Mouse (Mus musculus) layer of hippocampus, postnatal 36 days (tissue): ENCODE measurements around the gene Tmem141. TPM values are rescaled to one million over a fixed set of nuclear protein-coding genes. Genes with fewer than 3 reads are reported as not detected.

Experiments used
- DNase-seq, 2 experiments: peaks; one replicate each; pipeline ENCODE4 v3.0.0; 2022
- total RNA-seq, 2 experiments: library from RNA; stranded (reverse); gene quantifications; 2 replicates each; pipeline ENCODE4 v1.2.3; 2021

The Tmem141 gene
- total RNA-seq, 2 experiments from 2014 or later: 13.1 to 16.6 TPM

DNA sequence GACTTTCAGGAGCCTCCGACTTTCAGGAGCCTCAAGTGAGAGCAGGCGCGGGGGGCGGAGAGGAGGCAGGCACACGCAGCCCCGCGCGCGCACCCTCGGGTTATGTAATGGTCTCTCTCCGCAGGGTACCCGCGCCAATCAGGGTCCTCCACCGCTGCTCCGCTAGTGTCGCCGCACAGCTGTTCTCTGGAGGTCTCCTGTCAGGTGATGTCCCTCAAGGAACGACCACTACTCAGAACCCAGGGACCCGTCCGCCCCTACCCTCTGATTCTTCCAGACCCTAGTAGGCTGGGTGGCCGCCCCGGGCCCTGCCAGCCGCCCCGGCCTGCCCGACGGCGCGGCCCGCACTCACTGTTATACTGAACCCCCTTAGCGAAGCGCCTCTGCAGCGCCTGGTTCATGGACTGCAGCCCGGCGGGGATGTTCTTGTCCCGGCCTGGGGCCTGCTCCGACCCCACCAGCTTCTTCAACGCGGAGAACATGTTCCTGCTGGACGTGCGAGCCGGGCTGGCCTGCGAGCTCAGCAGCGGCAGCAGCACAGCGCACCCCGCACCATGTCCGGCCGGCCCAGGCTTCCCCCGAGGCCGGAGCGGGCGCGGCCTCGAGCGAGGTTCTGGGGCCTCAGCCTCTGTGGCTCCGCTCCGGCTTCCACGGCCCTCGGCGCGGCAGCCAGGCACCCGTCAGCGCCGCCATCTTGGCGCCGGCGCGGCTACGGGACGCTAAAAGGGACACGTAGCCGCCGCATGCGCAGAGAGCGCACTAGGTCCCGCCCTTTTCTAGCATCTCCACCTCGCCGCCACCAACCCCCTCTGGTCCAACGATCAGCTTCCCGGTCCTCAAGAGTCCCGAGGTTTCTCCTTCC is 13.8 kb downstream of the Tmem141 start, which contains the start of gene Rabl6:
Rabl6 (minus strand) TSS at position 761 of the 862 bp plus-strand sequence.
- DNase-seq: peak; percentile 88 to 92

DNA sequence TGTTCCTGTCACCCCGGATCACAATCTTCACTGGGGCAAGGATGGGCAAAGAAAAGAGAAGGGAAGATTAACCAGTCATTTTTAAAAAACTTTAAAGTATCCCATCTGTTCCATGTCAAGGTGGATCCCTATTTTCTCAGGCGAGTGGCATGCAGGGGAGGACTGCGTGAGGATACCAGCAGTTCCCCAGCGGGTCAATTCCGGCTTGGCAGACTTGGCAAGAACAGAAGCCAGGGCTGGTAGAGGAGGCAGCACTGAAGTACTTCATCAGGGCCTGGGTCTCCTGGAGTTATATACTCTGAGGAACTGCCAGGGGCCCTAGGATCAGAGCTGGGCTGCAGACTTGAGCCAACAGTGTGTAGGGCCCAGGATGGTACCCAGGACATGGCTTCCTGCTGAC is 19.3 kb downstream of the Tmem141 start:
- DNase-seq: no peak

DNA sequence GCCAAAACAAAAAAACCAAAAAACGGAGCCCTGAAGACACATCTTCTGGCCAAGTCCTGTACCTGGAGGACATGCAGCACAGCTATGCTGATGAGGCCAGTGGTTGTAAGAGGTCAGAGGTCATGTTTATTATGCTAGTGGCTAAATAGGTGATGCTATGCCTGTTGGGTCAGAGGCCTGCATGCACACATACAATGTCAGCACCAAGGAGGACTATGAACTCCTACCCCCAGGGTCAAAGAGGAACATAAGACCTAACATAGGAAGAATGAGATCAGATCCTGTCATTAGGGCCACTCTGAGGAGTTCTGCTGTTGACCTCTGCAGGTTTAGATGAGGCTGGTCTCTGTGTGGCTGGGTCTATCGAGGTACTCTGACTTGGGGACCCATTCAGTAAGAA is 21.8 kb downstream of the Tmem141 start:
- no peak for DNase-seq

DNA sequence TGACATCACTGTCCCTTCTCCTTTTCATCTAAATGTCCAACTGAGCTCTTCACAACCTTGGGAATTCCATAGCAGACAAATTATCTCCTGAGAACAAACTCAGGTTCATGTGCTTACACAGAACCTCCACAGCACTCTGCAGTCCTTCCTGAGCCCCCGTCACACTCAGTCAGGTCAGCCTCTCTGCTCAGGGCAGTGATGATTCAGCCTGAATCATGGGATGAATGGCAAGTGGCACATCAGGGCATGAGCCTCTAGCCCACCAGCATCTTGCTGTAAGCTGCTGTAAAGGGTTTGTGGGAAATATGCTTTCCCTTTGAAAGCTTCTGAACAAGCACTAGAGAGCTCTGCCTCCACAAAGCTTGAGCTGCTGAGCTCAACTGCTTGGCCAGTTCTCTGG is 23.1 kb downstream of the Tmem141 start:
- no peak for DNase-seq

DNA sequence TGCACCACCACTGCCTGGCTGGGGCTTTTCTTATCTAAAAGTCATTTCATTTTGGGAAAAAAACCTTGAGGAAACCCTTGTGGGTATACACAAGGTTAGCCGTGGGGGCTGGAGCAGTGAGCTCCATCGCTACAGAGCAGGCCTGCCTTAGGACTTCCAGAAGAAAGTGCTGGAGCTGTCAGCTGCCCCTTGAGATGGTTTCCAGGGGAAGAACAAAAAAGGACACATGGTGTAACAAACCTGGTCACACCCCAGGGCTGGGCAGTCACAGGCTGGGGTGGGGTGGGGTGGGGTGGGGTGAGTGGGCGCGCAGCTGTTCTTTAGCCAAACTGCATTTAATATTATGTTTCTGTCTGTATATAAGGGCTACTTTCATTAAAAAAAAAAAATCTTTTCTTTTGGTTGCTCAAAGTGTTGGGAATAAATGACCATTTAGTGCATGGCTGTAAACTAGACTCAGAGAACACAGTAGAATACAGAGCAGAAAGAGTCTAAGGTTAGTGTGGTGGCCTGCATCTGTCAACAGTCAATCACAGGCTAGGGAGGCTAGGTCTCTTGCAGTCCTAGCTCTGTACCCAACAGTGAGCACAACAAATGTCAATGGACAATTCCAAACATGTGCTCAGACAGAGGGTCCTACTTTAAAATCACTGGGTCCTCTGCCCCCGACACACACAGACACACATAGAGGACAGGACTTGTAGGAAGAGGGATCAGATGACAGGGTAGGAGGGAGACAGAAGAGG is 24.9 kb downstream of the Tmem141 start:
- no peak for DNase-seq

DNA sequence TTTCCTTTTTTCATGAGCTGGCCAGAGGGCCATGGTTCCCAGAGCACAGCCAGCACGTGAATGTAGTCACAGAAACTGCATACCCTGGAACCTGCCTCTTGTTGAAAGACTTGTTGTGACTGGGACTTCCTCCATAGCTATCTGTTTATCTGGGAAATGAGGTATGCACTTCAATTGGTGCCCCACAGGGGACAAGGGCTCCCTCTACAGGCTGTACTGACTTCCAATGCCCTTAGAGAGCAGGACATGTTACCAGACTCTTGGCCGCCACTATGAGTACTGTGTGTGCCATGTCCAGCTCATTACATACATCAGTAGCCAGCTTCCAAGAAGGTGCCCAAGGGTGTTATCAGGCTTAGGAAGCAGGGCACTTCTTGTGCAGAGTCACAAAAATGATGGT is 29.9 kb downstream of the Tmem141 start:
- DNase-seq: no peak

DNA sequence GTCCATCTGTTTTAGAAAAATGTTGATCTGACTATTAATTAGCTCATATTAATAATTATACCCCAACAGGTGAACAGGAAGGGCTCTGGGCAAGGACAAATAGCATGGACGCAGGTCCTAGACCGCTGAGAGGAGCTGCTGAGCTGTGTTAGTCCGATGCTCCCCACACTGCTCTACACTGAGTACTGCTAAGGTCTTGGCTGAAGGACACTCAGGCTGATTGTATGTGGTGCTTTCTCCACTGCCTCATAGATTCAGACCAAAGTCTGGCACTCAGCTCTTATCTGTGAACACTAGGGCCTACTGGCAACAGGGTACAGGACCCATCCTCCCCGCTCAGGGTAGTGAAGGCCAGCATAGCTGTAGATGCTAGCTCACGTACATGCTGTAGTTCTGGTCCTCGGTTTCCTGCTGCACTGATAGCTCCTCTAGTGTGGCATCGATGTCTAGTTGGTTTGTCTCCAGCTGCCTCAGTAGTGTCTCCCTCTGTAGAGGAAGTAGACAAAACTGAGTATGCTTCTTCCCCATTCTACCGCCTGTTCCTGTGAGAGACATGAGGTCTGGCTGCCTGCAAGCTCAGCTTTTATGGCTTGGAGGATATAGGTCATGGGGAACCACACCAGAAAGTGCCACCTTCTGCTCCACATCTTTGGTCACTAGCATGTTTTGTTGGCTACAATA is 33.4 kb downstream of the Tmem141 start:
- DNase-seq: no peak

DNA sequence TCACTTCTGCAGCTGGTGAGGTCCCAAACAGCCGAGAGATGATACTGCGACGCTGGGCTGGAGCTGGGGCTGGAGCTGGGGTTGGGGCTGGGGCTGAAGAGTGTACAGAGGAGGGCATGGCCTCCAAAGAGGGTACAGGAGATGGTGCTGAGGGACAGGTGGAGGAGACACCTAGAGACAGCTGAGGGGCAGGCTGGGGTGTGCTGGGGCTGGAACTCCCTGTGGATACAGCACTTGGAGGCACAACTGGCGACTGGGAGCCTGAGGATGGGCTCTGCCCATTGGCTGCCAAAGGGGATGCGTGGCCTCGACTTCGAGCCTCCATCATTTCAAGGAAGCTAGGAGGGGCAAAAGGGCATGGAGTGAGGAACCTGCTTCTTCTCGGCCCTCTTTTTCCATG is 34.5 kb downstream of the Tmem141 start:
- DNase-seq: no peak

DNA sequence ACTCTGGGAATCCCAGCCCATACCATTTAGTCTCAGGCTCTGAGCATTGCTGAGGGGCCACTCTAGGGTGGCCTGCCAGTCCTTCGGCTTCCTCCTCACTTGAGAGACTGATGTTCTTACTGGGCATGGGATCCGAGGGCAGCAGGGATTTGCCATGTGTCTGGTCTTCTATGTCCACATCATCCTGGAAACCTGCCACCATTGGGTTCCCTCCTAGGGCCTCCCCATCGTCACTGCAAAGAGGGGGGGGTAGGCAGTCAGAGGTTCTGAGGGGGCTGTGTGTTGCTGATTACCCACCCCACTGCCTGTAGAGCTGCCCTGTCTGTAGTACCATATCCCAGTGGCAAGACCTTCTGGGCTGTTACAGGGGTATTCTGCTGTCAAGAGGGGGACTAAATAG is 36.2 kb downstream of the Tmem141 start:
- DNase-seq: no peak

DNA sequence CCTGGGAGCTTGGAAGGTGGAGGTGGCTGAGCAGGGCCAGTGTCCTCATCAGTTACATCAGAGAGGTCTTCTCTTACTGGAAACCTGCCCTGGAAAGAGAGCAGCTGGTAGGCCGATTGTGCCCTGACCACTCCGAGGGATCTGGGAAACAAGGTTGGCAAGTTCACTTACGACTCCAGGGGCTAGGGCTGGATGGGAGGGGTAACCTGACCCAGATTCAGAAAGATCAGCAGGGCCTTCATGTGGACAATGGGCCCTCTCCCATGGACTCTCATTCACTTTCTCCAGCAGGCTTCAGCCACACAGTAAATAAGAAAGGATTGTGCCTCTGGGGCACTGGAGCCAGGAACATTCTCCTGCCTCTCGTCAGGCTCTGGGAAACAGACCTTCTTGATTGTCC is 36.9 kb downstream of the Tmem141 start:
- DNase-seq: no peak

DNA sequence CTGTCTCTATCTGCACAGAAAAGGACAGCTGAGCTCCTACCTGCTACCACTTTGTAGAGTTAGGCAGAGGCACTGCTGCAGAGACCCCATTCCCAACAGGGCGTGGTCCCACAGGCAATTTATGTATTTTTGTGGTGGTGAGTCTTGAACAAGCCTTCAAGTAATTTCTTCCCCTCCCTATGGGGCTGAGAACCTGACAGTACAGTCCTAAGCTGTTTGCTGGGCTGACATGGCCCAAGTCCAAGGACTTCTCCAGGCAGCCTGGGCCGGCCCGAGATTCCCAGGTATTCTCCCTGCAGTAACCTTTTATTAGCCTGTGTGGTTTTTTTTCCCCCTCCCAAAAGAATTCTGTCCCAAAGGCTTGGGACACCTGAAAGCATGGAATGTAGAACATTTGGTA is 37.7 kb downstream of the Tmem141 start:
- no peak for DNase-seq

DNA sequence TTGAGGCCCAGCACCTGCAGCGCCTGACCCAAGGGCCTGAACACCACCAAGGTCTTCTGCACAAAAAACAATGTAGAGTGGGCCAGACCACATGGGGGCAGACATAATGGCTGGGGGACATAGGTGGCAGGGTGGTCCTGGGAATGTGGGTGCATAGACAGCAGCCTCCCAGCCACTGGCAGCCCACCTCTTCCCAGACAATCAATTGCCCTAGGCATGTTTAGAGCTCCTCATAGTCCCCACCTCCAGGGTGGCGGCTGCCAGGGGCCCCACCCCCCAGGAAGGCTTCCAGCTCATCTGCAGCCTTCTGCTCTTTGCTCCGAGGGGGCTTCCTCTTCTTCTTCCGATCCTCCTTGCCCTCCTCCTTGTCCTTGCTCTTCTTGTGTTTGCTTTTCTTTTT is 38.2 kb downstream of the Tmem141 start:
- DNase-seq: no peak

DNA sequence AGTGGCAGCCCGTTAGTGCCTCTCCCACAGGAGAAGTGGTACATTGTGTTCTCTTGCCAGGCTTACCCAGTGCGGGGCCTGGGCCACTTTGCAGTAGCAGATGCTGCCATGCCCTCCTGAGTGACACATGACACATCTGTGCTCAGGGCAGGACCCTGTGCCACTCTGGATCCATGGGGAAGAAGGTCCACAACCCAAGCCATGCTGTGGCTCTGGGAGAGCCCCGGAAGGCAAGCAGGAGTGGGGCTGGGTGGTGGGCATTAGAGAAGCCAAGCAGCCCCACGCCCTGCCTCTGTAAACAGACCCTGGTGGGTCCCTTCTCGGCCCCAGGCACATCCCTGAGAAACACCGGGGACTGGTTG is 38.7 kb downstream of the Tmem141 start:
- DNase-seq: no peak

DNA sequence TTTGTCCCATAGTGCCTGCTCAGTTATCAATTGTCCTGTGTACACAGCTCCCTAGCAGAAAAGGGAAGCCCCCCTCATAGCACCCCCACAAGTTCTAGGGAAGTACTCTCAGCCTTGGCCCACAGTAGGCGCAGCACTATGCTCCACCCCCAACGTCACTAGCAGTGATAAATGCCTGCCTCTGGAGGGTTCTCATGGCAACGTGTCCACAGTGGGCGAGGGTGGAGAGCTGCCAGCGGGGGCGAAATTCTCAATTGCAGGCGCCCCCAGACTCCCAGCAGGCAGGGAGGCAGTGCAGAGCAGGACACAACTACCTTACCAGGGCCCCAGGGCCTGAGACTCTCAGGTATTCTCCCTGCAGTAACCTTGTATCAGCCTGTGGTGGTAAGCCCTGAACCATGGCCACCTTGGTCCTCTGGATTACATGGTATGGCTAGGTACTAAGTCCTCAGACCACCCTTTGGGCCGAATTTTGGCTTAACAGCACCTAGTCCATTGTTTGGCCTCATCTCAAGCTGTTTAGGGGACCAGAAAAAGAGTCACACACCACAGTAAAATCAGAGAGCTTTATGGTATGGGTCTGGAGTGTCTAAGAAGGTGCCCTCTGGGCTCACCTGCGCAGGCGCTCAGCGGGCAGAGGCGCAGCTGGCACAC is 39.2 kb downstream of the Tmem141 start:
- peak; percentile 84 to 87 for DNase-seq

DNA sequence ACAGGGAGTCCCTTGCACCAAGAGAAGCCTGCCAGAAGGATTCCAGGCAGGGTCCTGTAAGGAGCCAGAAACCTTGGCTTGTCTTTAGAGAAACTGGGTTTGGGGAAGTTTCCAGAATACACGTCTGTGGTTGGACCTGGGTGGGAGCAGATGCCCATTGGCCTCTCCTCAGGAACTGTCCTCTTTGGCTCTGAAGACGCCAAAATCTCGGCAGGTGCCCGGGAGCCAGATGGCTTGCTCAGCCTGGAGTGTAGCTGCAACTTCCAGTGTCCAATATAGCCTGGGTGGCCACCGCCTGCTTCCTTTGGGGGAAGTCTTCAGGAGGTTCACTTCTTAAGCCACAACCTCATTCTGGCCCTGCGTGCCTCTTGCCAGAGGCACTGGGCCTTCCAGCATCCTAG is 39.9 kb downstream of the Tmem141 start:
- no peak for DNase-seq

DNA sequence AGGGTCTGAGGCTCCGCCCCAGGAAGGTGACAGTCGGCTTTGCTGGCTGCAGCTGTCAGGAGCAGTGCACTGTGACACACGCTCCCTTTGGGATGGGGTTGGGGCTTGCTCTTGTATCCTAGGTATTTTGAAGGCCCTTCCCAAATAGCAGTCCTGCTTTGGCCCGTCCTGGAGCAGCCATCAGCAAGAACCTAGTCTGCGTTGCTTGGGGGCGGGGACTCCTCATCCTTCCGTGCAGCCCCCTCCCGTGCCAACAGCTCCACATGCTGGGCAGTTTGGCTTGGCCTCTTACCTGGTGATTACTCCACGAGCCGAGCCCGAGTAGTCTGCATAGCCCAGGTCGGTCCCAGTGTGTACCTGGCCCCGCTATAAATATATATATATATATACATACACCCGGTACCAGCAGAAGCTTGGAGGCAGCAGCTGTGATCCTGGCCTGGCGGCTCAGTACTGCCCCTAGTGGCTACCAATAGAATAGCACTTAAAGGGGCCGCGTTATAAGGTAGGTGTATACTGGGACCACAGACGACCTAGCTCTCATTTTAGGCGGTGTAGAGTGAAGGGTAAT is 40.4 kb downstream of the Tmem141 start, which contains the start of gene Ajm1:
Ajm1 (minus strand) TSS at position 464 of the 571 bp plus-strand sequence.
- DNase-seq: peak; percentile 77

DNA sequence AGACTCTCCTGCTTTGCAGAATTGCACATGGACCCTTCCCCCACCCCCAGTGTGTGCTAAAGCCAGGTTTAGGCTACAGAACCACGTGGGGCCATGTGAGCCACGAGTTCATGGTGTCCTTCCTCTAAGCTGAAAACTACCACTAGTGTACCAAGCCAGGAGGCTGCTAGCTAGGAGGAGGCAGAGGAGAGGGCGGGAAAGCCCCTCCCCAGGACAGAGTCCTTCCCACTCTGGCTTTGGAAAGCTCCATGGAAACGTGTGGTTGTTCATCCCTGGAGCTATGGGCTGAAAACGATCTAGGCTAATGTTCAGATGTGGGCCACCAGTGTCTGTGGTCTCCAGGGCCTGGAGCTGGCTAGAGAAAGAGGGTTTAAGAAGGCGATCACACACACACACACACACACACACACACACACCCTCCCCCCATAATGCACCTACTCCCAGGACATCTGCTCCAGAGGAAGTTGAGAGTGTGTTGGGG is 41.1 kb downstream of the Tmem141 start:
- peak in 1 of 2 experiments; percentile 66 for DNase-seq

DNA sequence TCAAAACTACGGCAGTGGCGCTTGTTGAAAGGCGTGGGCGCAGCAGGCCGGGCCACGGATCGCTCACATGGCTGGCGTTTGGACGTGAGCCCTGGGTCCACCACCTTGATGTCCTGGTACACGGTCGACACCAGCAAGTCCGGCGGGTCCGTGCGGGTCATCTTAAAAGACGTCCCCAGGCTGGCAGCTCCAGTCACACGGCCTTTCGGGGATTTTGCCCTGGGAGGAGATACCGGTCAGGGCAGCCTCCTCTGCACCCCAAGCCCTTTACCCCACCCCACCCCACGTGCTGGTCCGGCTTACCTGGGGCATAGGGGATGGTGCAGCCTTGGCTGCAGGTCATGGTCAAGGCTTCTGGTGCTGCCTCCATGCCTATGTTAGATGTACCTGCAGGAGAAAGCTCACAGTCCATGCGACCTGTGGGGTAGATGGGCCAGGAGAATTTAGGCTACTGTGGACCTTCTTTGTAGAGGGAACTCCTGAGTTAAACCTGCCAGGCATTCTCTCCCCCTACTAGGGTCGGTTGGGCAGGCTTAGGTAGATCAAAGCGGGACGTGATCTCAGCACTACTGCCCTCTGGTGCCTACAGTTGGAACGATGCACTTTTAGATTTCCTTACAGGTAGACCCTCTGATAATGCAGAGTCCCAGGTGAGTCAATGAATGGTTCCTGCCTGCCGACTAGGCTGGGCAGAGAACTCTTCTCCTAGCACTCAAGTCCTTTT is 41.9 kb downstream of the Tmem141 start:
- DNase-seq: no peak

DNA sequence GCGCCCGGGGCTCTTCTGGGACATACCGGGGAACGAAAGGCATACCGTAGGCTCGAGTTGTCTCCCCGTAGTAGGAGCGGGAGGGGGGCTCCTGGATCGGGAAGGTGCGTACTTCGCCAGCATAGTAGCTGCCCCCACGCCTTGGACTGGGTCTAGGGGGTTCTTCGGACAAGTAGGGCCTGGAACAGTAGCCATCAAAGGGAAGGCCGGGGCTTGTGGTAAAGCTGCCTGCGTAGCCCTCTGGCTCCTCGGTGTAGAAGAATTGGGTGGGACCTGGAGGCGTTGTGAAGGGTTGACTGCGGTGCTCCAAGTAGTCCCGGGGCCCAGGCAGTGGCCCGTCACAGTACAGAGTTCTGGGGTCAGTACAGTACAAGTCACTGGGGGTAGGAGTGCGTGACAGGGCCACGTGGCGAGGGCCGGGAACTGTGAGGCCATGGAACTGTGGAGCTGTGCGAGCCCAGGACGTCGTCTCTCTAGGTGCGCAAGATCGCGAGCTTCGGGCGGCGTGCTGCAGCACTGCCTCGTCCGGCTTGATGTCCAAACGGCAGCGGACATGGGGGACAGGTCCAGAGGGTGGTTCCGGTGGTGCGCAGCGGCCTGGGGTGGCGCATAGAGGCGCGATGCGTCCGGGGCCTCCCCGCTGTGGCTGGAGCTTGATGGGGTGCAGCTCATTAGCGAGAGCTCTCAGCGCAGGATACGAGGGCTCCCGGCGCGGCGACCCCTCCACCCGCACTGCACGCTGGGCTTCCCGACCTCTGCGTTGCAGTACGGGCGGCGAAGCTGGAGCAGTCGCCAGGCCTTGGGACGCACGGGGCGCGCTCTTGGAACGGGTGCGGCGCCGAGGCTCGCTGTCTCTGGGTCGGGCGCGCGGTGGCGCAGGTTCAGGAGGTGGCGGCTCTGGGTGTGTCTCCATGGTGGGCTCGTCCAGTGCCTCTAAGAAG is 42.7 kb downstream of the Tmem141 start:
- no peak for DNase-seq
